Comparison of ENCODE assay signal across 12 mouse cellular contexts in the genomic region with DNA sequence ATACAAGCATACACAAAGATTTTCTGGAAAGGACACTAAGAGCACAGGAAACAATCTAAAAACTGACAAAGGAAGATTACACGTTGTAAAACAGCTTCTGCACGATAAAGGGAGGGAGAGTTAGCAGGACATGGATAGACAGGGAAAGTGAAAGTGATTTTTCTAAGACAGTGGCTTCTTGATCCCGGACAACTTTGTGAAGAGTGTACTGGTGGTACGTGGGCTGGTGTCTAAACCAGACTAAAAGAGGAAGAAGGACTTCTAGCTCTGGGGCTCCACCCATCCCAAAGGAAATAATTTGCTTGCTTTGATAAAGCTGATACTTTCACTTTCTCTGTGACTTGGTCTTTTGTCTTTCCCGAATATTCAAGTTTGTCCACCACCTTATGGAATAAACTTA. TPM values are rescaled to one million over a fixed set of nuclear protein-coding genes. Genes with fewer than 3 reads are reported as not detected.
DNase-seq lines count a peak whose midpoint lies in the region; ATAC-seq lines count a peak whose summit lies in the region.
"Had no signal": no experiment of that assay in that cellular context is flagged by ENCODE, and none has a peak within 500 bp of the region (broad histone marks: within the 10 kb centered on the region; RNA-seq: fewer than 3 reads in every experiment).

No protein-coding gene starts in this region.

- intact Hi-C loops in heart, postnatal 14 days (cut with DNase I): no loop called here

- H3K9me3 ChIP-seq in heart, embryonic 15.5 days (replicated peaks): no peaks in the 10 kb centered on the region
- no peaks in the 10 kb centered on the region for H3K9me3 ChIP-seq in kidney, embryonic 16.5 days (ENCODE audit: low read length)
- H3K9me3 ChIP-seq: lung, embryonic 15.5 days had no signal

- no peak for ATAC-seq in heart, embryonic 15.5 days (replicated peaks; ENCODE audit: insufficient number of reproducible peaks, insufficient read depth, low FRiP score, low read depth)
- ATAC-seq in erythroblast, adult 5-6 weeks (replicated peaks; ENCODE audit: low FRiP score, poor library complexity, severe bottlenecking): no peak
- no peak for ATAC-seq in kidney, embryonic 16.5 days (ENCODE audit: low FRiP score, low TSS enrichment)

- H3K36me3 ChIP-seq in heart, embryonic 15.5 days: no peaks in the 10 kb centered on the region
- no peaks in the 10 kb centered on the region for H3K36me3 ChIP-seq in kidney, embryonic 16.5 days (ENCODE audit: insufficient read depth, low read length)
- H3K36me3 ChIP-seq: lung, embryonic 15.5 days had no signal

- H3K4me3 ChIP-seq in heart, embryonic 15.5 days: 0 out of 2 replicates have a peak overlapping the region, but pooled peaks have one; percentile 18
- no peak overlapping the region for H3K4me3 ChIP-seq in kidney, embryonic 16.5 days (ENCODE audit: low read length)
- H3K4me3 ChIP-seq: lung, embryonic 15.5 days had no signal

- H3K9ac ChIP-seq in heart, embryonic 15.5 days: no peak overlapping the region
- H3K9ac ChIP-seq in kidney, embryonic 16.5 days (replicated peaks; ENCODE audit: low read length): no peak overlapping the region
- H3K9ac ChIP-seq: lung, embryonic 15.5 days had no signal

- no peaks in the 10 kb centered on the region for H3K4me1 ChIP-seq in heart, embryonic 15.5 days (replicated peaks)
- no peaks in the 10 kb centered on the region for H3K4me1 ChIP-seq in kidney, embryonic 16.5 days (ENCODE audit: insufficient read depth, low read length)
- H3K4me1 ChIP-seq: lung, embryonic 15.5 days had no signal

- H3K27me3 ChIP-seq in heart, embryonic 15.5 days: no peaks in the 10 kb centered on the region
- no peaks in the 10 kb centered on the region for H3K27me3 ChIP-seq in kidney, embryonic 16.5 days (ENCODE audit: insufficient read depth, low read length)
- H3K27me3 ChIP-seq: lung, embryonic 15.5 days had no signal

- 38% methylated on average over 5 of the region's 5 CpGs for WGBS in heart, embryonic 15.5 days
- WGBS in kidney, embryonic 16.5 days: 65% methylated on average over 5 of the region's 5 CpGs

- DNase-seq in heart, adult 8-10 months (ENCODE audit: low spot score): peak; percentile 6
- no peak for DNase-seq in heart, postnatal 14 days
- peak; percentile 12 to 21 for DNase-seq in B cell, adult 2 months
- DNase-seq in lung, postnatal 25 days (ENCODE audit: low spot score): peak; percentile 36
- no peak for DNase-seq in left cerebral cortex, adult 9 months (ENCODE audit: low spot score in 2 of 2)
- DNase-seq: gastrocnemius, postnatal 14 days; retina, postnatal 1 day had no signal

- no peak overlapping the region for H3K27ac ChIP-seq in heart, embryonic 15.5 days
- no peak overlapping the region for H3K27ac ChIP-seq in kidney, embryonic 16.5 days (ENCODE audit: low read length)
- H3K27ac ChIP-seq: kidney, postnatal 0 days; lung, embryonic 15.5 days had no signal

- no peak overlapping the region for H3K4me2 ChIP-seq in heart, embryonic 15.5 days
- no peak overlapping the region for H3K4me2 ChIP-seq in kidney, embryonic 16.5 days (replicated peaks; ENCODE audit: low read depth, low read length)
- H3K4me2 ChIP-seq: lung, embryonic 15.5 days had no signal

RNA-seq across cellular contexts. Expression of gene Ccdc160, which starts 7.1 kb away (rescaled TPM):
- under 1 TPM; 0.16 to 0.47 (median 0.23) TPM for total RNA-seq in heart, adult 8-10 months (2022)
- total RNA-seq in heart, postnatal 14 days (2021): under 1 TPM; 0.48 to 0.51 TPM
- 0.39 and 0.52 TPM in 2 replicates for polyA plus RNA-seq in heart, embryonic 15.5 days (2015; fragmentation: Nextera tagmentation; extraction: Ambion mirVana)
- total RNA-seq in erythroblast, adult 5-6 weeks (2015; ENCODE audit: low replicate concordance): not detected in 2 replicates
- not detected in 2 replicates for total RNA-seq in erythroblast, adult 5-6 weeks (2017; ENCODE audit: low replicate concordance)
- 6.3 and 7.2 TPM in 2 replicates for polyA plus RNA-seq in kidney, embryonic 16.5 days (2015; fragmentation: Nextera tagmentation; extraction: Ambion mirVana)

Comparison
In these comparisons a context has a peak if more than half of its experiments do, and no peak if none do; other contexts are left out.
1. DNase-seq: peak in heart, adult 8-10 months (single experiment), B cell, adult 2 months (2 of 2) and lung, postnatal 25 days (single experiment); none in heart, postnatal 14 days (0 of 2) and left cerebral cortex, adult 9 months (0 of 2).